Mouse (Mus musculus) cortical plate, adult 2 months (tissue): ENCODE measurements at regions not wholly inside any gene's neighbourhood (a gene's known extent, or its start where the extent isn't known, plus 50 kb on each side); places are given as distances from the start of the nearest gene placed in this dataset.

ENCODE experiments used
- CTCF ChIP-seq: fragments of 200-500 bp; IDR thresholded peaks from 2 replicates; pipeline ENCODE4 v1.5.1; 2011; ENCODE audit warnings: mild to moderate bottlenecking, control low read depth, low read length; ENCODE audit not compliant: insufficient read depth; ENCODE audit errors: extremely low read depth
- POLR2A ChIP-seq: fragments of 200-500 bp; IDR thresholded peaks from 2 replicates; pipeline ENCODE4 v1.6.1; 2011; ENCODE audit warnings: mild to moderate bottlenecking, low read length, control low read depth; ENCODE audit not compliant: insufficient read depth; ENCODE audit errors: extremely low read depth

GRCm38 (mm10) chr13:26080814-26081213, 689.2 kb downstream of the Hdgfl1 start:
- TF ChIP-seq CTCF = no peak
- no peak for TF ChIP-seq POLR2A
